Mouse (Mus musculus) left cerebral cortex, adult 9 months (tissue): ENCODE data around the gene Gm36210.

Experiments used
- DNase-seq, 2 experiments: peaks; one replicate each; pipeline ENCODE4 v3.0.0; 2022; ENCODE audit warnings: low spot score in 2 of 2

Gm36210 gene

GRCm38 (mm10) chr7:4906466-4906950 is at the start of gene Gm36210:
TSS of gene Gm36210 (minus strand) at chr7:4906516.
- no peak for DNase-seq

DNA sequence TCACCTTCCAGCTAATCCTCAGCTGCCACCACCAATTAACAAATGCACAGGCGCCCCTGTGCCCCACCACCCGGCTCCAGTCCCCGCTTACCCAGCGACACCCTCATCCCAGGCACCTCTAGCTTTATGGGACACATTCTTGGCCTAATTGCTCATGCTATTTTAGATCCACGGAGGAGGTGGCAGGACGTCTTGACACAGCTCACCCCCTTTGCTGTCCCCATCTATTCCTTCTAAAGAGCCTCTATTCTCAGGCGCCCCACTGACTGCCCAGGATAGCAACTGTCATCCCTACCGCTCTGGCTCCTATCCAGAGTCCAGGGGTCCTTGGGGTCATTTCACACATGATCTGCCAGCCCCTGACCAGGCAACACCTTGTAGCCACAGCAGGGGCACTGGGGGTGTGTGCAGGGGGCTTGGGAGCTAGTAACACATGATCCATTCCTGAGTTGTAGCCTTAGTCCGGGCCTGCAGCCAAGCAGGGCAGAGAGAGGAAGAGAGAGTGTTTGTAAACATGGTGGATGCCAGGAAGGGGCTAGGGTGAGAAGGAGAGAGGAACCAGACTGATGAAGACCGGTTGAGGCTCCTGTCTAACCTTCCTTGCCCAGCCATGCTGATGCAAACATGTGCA is 47.6 kb upstream of the Gm36210 start:
- DNase-seq, result no peak

DNA sequence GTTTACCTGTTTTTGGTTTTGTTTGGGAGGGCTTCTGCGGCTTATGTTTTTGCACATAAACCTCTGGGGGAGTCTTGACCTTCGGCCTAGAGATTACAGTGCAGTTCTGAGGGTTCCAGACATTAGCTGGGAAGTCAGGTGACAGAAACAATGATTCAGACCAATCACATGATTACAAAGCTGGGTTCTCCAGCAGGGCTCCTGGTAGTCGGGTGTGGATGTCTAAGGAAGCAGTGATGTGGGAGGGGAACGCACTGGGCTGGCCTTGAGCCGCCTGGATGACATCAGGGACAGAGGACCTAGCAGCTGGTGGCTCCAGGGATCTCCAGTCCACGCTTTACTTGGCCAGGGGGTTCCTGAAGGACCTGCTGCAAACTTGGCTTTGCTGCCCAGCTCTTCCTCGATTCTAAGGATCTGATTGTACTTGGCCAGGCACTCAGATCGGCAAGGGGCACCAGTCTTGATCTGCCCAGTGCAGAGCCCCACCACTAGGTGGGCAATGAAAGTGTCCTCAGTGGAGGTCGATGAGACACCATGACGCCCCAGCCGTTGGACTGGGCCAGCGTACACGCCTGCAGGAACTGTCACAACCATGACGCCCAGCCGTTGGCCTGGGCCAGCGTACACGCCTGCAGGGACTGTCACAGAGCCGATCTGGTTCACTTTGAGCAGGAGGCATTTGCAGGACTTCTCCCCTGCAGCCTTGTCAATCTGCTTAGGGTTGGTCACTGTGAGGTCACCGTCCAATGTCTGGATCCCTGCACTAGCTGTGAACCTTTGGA is 44.4 kb upstream of the Gm36210 start:
- no peak for DNase-seq

DNA sequence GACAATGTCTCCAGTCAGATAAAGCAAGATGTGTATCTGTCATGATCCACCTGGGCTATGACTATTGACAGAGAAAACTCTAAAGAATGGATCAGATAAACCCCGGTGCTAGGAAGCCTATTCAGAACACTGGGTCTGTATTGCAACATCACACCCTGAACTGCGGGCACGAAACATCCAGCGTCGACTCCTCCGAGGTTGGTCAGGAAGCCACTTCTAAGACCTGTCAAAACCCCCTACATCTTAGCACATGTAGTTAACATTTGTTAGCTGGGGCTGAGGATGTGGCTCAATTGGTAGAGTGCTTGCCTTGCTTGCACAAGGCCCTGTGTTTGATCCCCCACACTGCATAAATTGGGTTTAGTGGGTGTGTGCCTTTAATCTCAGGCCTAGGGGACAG is 42.1 kb upstream of the Gm36210 start:
- no peak for DNase-seq

- DNase-seq, result no peak
Observed at GRCm38 (mm10) chr7:4947855-4948254, 41.5 kb upstream of the Gm36210 start.

DNA sequence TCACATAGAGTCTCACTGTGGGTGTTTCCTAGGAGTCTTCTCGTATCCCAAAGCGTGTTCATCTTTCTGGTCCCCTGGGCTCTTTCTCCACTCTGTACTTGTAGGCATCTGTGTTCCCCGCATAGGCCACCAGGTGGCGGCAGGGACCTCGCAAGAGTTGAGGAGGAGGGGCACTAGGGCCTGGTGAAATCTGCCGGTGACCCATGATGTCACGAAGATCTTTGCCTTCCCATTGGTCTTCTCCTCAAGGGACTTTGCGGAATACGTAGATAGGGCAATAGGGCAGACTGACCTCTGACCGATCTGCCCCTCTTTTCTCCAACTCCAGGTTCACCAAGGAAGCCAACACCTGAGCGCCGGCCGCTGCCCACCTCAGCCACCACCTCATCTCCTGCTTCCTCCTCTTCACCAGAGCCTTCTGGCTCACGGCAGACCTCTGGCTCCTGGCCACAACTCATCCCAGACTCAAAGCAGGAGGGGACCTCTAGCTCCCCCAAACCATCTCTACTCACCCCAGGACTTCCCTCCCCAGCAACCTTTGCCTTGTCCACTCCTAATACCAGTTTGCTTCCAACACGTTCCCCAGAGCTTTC is 37.0 kb upstream of the Gm36210 start:
- DNase-seq, result peak; percentile 87 to 98

DNA sequence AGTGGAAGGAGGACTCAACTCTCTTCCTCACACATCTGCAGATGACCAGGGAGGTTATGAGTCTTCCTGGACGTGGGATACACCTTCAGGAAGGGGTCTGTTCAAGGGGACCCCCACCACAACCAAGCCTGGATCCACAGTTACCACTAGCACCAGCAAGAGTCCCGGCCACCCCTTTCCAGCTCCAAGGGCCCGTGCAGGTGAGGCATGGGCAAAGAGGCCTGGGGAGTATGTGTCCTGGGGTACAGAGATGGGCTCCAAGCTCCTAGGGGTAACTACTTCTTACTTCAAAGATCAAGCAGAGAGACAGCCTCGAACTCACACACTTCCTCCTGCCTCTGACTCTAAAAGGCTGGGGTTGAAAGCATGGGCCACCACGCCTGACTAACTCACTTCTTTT is 36.4 kb upstream of the Gm36210 start:
- DNase-seq, result no peak

DNA sequence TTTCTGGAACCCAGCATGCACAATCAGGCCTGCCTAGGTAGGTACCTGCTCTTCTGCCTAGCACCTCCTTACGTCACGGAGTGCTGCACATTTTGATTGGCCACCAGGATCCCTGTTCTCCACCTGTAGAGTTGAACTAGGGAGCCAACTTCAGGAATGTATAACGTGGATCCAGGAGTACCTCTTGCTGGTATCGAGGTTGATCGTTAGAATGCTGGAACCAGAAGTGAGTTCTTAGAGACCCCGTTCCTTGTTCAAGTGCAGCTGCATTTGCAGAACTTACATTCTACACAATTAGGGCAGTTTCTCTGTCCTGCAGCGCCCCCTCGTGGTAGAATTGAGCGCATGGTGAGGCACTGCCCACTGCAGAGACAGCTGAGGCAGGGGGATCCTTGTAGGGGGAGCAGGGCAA is 33.8 kb upstream of the Gm36210 start:
- DNase-seq, result peak in 1 of 2 experiments; percentile 88

GRCm38 (mm10) chr7:4938456-4938855 is 32.1 kb upstream of the Gm36210 start:
- DNase-seq, result peak in 1 of 2 experiments; percentile 68

- DNase-seq, result no peak
Observed at GRCm38 (mm10) chr7:4937392-4937791, 31.1 kb upstream of the Gm36210 start.

GRCm38 (mm10) chr7:4936832-4937231 is 30.5 kb upstream of the Gm36210 start:
- DNase-seq, result no peak

- DNase-seq, result no peak
Observed at GRCm38 (mm10) chr7:4934160-4934914, 28.0 kb upstream of the Gm36210 start.

GRCm38 (mm10) chr7:4933103-4933502 is 26.8 kb upstream of the Gm36210 start:
- DNase-seq, result no peak

DNA sequence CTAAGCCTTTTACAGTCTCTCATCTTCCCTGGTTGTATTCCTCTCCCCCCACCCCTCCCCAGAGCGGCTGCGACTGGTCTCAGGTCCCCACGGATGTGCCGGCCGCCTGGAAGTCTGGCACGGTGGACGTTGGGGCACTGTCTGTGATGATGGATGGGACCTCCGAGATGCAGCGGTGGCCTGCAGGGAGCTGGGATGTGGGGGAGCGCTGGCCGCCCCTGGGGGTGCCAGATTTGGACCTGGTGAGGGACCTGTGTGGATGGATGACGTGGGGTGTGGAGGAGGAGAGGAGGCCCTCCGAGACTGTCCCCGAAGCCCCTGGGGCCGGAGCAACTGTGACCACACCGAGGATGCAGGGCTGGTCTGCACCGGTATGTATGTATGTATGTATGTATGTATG is 22.0 kb upstream of the Gm36210 start:
- DNase-seq, result no peak

DNA sequence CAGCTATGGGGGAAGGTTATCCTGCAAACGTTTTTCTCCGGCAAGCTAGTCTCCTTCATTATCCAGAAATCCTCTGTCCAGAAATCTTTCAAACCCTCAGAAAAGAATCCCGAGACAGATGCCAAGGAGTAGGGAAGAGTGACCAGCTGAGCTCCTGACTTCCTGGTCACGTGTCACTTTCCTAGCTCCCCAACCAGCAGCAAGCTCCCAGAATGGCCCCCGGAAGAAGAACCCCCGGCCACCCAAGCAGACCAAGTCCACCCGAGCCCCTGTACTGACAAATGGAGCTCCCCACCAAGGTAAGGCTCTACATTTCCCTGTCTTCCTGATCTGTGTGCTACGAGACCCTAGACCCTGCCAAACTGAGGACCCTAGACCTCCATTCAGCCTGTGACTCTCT is 21.4 kb upstream of the Gm36210 start:
- no peak for DNase-seq

DNA sequence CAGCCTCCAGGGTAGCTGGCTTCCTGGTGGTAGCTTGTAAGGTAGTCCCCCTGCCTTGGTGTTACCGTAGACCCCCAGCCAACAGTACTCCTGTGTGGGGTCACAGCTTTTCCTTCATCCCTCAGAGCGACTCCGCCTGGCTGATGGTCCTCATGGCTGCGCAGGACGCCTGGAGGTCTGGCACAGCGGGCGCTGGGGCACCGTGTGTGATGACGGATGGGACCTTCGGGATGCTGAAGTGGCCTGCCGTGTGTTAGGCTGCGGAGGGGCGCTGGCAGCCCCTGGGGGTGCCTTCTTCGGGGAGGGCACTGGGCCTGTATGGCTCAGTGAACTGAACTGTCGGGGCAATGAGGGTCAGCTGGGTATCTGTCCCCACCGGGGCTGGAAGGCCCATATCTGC is 20.5 kb upstream of the Gm36210 start:
- DNase-seq, result no peak

- no peak for DNase-seq
Observed at GRCm38 (mm10) chr7:4925441-4926381, 19.4 kb upstream of the Gm36210 start, which contains the start of gene Ssc5d. TSS of gene Ssc5d (plus strand) at chr7:4925785.

- no peak for DNase-seq
Observed at GRCm38 (mm10) chr7:4924891-4925301, 18.6 kb upstream of the Gm36210 start.

- DNase-seq, result no peak
Observed at GRCm38 (mm10) chr7:4924483-4924882, 18.2 kb upstream of the Gm36210 start.

DNA sequence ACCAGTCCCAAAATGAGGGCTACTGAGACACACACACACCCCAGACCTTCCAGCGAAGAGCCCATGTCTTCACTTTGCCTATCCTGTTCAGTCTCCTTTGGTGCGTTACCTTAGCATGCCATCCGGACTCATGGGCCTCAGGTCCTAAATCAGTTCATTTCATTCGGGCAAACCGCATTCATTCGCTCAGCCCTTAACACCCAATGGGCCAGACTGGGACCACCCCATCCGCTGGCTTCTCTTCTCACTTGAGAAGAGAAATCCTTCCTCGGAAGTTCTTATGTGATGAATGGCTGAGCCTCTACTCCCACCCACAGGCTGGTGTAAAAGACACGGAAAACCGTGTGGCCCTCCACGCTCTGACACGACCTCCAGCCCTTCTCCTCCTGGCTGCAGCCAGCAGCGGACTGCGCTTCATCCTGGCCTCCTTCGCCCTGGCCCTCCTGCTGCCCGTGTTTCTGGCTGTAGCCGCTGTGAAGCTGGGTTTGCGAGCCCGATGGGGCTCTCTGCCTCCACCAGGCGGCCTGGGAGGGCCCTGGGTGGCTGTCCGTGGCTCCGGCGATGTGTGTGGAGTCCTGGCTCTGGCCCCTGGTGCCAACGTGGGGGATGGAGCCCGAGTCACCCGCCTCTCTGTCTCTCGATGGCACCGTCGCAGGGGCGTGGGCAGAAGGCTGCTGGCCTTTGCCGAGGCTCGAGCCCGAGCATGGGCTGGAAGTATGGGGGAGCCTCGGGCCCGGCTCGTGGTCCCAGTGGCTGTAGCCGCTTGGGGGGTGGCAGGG is 17.5 kb upstream of the Gm36210 start:
- peak in 1 of 2 experiments; percentile 55 for DNase-seq
